Mouse (Mus musculus) ES-CJ7 (cell line): ENCODE results near the gene Pou2f2.

Source experiments
- DNase-seq: peaks from one replicate; pipeline ENCODE4 v3.0.0; 2011; ENCODE audit warnings: low read depth, low spot score

Gene Pou2f2

DNA sequence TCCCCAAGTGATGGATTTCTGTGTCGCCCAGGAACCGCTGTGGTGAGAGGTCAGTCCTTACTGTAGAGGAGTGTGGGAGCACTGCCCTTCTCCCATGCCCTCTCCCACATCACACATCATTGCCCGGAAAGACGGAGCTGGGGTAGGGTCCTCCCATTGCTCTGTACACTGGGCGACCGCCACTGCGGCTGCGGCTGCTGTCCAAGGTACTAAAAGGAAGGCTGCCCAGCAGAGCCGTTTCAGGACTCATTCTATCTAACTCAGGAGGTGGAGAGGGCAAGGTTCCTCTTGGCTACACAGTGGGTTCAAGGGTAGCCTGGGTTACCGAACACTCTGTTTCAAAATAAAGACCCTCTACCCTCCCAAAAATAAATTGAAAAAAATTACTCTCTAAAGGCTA, 33.6 kb downstream of the Pou2f2 start:
- DNase-seq, result no peak

DNA sequence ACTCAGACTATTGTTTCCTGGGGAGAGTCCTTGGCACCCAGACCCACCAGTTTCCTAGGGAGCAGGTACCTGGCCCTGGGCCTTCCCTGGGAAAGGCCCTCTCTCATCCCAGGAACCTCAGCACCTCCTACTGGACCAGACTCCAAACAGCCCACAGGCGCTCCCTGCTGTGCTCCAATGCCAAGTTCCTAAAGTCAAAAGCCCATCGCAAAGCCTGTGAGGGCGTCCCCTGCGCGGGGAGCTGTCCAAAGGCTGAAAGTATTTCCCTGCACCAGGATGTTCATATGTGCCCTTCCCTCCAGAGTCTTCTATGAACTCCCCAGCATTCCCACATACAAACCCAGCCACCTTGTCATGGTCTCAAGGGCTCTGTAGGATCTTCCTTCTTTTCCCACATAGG, 37.8 kb downstream of the Pou2f2 start:
- peak; percentile 87 for DNase-seq

DNA sequence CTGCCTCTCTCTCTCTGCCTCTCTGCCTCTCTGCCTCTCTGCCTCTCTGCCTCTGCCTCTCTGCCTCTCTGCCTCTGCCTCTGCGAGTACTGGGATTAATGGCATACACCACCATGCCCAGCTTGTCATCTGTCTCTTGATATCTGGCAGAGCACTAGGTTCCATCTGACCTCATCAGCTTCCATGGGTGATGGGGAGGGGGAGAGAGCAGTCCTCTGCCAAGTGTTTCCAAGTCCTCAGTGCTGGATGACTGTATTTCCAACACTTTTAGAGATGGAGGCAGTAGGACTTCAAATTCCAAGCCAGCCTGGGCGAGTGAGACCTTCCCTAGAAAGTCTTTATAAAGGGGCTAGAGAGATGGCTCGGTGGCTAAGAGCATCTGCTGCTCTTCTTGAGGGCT, 42.0 kb downstream of the Pou2f2 start:
- no peak for DNase-seq

DNA sequence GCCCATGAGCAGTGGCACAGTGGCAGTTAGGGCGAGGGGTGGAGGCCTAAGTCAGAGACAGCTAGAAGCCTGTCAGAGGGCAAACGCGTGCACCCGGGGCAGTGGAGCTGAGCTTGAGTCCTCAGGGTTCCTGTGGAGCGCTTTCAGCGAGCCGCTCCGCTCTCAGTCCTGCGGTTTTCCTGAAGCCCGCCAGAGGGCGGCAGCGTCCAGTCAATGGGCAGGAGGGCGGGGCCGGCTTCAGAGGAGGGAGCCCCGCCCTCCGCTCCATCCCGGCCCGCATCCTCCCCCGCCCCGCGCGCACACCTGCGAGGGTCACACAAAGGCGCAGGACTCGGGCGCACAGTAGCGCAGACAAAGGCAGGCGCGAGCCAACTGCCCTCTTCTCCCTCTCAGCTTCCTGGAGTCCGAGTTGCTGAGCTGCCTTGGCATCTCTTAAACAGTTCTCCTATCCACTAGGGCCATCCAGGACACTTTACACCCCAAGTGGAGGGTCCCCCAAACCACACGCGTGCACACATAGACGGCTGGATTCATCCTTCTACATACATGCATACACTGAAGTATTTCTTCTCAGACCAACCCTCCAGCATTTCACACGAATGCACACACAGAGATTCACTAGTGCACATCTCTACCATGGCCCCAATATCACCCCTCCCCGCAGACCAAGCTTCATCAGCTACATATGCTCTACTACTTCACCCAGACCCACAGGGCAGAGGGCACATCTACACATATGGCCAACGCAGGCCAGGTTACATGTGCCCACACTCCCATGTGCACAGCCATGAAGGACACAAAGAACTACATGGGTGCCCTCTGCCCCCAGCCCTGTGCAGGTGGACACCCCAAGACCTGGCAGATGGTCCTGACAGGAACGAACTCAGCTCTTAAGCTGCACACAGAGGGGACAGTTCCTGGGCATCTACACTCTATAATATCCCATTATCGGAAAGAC, 46.2 kb downstream of the Pou2f2 start:
- peak; percentile 85 for DNase-seq

DNA sequence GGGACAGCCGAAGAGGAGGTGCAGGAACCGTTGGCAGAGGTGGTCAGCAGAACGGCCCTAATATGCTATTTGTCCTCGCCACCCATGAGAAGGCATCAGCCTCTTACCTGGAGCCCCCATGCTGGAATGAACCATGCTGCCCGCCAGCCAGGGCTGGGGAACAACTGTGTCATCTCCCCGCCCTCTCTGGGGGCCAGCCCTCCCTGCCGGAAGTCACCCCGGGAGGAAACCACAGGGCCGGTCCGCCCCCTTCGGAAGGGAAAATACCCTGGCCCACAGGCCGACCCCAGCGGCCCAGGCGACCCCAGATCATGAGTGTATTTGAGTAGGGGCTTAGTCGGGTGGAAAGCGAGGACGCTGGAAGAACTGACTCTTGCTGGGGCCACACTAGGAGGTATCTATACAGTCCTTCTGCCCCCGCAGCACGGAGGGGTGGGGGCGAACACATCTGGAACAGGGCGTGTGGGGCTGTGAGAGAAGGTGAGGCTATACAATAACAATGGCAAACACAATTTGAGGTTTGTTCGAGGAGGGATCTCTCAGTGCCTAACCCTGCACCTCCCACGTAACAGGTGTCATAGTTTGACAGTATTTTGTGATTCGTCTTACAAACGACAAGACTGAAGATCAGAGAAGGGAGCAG, 47.1 kb downstream of the Pou2f2 start:
- DNase-seq, result no peak

DNA sequence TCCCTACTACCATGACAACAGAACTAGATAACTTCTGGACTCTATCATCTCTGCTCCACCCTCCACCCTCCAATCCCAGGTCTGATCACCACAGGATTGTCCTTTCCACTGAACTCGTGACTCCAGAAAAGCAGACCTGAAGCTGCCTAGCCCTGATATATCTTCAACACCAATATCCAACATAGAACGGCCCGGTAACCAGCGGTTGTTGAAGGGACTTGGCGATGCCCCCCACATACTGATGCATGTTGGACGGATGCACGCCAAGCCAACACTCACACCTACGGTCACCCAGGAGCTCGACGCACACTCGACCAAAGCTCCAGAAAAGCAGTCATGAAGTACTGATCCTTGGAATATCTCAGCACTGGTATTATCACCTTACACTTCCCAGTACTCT, 48.3 kb downstream of the Pou2f2 start:
- DNase-seq, result no peak

DNA sequence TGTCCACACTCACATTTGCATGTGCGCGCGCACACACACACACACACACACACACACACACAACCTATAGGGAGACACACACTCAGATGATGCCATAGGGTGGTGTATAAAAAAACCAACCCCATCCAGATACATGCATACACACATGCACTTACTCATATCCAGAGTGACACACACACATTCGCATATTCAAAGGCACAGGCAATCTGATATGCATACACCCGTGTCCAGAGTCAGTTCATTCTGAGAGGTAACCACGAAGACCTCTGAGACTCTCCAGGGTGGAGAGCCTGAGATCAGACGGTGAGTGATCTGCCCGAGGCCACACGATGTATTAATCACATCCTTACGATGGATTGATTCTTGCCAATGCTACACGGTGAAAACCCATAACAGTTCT, 49.0 kb downstream of the Pou2f2 start:
- DNase-seq, result no peak

DNA sequence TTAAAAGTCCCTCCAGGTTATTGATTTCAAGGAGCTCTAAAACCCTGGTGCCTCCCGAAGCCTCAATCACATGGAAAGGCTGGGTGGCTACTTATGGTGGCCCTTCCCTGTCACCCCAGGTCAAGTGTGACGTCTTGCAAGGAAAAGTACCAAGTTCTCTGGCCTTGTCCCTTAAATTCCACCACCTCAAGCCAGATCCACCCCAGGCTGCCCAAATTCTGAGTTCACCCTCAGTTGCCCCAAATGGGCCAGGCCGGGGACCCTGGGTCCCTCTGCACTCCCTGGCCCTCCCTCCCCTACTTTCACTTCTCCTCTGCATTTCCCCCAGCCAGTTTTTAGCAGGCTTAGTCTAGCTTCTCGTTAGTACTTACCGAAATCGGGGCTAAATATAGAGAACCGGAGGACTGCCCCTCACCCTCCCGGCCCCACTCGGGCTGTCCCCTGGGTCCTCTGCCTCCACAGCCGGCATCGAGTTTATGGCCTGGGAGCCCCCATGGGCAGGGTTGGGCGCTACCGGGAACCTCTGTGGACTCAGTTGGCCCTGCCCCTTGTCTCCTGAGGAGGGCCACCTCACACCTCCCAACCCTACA, 50.0 kb downstream of the Pou2f2 start:
- DNase-seq, result no peak

DNA sequence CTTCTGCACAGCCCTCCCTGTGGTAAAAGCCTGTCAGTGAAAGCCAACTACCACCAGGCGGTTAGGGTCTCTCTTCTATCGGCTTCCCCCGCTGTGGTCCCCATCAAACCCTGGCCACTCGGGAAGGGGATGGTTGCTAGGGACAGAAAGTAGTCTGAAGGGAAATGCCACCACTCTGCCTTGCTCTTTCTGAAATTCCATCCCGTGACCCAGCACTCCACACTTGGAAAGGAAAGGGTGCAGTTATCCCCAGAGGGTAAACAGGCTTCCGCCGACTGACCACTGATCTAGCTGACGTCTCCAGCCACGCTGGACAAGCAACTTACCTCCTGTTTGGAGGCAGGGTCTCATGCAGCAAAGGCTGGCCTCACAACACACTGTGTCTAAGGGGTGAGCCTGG, 51.6 kb downstream of the Pou2f2 start:
- no peak for DNase-seq

DNA sequence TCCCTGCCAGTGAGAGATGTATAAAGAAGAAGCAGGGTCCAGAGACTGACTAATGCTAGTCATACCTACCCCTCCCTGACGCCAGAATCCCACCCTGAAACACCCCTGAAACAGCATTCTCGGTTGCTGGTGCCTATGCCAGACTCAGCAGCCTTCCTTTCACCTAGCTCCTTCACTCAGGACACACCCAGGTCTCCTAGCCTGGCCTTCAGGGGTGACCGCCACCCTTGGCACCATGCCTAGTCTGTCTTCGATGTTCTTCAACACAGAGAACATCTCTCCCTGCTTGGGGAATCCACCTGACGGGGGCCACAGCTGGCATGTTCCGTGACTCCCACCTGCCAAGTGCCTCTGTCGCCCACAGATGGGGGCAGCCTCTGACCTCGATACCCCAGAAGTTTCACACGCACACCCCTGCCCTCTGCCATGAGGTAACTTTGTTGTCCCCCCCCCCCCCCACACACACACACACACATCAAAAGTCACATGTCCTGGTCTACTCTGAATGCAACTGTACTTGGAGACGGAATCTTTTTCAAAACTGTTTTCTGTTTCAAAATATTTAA, 53.7 kb downstream of the Pou2f2 start:
- no peak for DNase-seq

DNA sequence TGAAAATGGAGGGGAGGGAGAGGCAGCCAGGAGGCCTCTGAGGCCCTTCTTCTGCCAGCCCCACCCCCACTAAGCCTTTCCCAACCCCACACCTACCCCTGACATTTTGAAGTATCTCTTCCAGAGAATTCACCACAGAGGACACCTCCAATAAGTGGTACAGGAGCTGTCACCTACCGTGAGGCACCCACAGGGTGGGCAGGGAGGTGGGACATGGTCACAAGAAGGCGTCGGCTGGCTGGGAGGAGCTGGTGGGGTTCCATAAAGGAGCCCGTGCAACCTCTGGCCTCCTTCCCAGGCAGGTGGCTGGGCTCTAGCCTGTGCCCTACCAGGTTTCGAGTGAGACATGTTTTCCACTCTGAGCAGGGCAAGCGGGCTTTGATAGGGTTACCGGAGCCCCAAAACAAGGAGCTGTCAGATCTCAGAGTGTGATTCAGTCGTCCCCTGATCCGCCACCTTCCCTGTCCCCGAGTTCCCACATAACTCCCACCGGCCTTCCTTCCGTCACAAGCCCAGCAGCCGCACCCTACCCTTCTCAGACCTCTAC, 58.2 kb downstream of the Pou2f2 start:
- no peak for DNase-seq

DNA sequence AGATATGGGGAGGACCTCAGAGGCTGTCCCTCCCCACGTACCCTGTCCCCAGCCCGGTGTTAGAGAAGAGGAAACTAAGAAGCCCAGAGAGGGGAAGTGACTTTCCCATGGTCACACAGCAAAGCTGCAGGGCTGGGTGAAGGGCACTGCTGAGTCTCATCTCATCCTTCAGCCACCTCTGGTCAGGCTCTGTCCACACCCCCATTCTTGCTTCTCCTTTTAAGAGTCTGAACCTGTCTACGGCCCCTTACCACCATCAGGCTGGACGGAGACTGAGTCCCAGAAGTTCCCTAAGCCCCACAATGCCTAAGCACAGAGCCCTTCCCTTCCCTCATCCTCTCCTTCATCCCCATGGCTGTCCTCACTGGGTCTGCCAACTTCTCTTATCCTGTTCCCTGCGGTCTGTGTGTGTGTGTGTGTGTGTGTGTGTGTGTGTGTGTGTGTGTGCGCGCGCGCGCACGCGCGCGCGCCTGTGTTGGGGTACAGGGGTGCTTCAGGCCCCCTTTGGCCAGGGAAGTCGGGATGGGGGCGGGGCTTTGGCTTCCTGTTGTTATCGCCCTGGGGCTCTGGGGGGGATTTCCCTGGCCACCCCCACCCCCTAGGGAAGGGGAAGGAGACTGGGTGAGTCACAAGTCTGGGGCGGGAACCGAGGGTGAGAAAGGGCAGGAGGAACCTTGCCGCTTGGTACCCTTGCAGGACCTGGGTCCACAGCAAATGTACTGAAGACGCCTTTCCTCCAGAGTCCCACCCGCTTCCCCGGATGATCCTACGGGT, 59.3 kb downstream of the Pou2f2 start:
- DNase-seq, result no peak

DNA sequence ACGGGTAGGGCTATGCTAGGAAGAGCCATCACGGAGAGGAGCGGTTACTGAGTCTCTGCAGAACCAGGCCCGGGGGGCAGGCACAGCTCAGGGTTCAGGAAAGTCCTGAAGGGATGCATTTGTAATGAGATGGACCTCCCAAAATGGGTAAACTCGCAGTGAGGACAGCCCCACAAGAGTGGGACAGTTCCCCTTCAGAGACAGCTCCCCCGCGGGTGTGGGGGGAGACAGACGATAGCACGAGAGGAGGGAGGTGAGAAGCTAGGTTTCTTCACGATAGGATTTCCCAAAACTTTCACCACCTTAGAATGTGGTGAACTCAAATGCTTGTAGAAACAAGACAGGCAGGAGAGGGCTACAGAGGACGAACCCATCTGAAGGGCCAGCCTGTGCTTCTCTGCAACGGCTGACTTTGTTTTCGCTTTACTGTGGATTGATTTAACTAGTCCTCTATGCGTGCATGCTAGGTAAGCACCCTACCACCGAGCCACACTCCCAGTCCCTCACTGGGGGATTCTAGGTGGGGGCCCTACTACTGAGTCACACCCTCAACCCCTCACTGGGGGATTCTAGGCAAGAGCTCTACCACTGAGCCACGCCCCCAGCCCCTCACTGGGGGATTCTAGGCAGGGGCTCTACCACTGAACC, 66.4 kb downstream of the Pou2f2 start:
- DNase-seq, result no peak

DNA sequence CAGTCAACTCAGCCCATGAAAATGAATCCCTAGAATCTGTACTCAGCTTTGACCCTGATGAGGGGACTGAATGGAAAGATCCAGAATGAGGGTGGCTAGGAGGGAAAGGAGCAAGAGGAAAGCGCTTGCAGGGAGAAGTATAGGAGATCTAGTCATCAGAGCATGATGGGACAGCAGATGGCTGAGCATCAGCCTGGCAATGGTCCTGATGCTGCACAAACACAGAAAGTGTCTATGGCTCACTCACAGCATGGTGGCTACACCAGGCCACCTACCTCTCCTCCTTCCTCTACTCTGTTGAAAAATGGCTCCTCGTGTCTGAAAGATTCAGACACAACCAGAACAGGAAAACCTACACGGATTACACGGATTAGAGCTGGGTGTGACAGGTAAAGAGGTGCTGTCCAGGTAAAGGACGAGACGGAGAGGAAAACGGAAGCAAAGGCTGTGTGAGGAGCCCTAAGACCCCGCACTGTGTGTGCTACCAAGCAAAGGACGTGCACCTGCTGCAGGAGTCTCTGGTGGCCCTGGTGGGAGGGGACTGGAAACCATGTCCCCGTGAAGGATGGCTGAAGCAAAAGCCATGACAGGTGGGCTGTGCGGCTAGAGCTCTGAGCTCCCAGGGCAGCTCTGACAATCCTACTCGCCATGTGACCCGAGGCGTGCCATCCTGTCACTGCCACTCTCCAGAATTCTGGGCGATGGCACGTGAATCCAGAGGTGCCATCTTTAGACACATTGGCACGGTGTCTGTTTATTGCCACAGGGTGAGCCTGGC, 67.2 kb downstream of the Pou2f2 start:
- no peak for DNase-seq

DNA sequence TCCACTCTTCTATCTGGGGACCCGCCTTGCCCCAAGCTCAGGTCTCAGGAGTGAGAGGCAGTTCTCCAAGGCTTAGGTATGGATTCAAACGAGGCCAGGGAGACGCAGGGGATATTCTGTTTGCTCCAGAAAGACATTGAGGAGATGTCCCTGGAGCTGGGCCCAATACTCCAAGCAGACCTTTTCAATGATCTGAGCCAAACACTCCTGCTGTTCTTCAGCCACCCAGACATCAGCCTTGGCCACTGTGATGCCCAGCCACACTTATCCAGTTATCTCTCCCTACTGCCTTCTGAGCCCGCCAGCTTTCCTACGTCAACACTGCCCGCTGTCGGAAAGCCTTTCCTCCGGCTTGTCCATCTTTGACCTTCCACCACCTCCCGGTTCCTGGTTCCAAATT, 69.2 kb downstream of the Pou2f2 start:
- DNase-seq, result no peak

DNA sequence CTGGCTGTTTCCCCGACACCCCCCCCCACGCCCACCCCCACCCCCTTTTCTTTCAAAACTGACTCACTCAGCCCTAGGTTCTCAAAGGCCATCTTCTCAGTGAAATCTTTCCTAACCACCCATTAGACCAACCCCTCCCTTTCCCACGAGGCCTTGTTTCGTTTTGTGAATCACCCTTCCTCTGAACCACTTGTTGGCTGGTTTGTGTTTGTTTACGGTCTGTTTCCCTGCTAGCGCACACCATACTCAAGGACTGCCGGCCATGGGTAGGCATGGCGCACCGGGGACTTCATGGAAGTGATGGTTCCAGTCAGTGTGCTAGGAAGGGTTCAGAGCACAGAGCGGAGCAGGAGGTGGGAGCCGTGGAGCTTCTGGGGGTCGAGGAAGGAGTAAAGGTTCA, 70.2 kb downstream of the Pou2f2 start:
- DNase-seq, result no peak

DNA sequence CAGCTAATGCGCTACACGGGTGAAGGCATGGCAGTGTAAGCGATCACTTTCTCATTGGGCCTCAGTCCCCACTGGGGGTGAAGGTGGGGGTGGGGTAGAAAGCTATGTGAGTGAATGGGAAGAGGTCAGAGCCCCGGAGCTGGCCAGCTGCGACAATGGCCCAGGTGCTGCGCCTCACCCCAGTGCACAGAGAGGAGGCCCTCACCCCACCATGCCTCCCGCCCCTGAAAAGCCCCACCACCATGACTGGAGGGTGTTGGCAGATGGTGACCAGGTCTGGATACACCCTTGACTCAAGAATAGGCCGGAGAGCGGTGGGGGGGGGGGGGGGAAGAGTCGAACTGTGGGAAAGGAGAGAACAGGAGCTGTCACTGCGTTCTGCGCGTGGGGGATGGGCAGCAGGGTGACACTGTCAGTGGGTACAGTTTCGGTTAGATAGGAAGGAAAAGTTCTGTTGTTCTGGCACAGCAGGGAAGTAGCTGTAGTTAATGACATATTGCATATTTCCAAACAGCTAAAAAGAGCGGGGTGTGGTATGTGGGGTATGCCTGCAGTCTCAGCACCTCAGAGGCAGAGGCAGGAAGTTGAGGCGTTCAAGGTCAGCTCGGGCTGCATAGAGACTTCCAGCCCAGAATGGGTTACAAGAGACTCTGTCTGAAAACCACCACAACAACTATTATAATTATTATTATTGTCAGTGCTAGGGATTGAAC, 72.6 kb downstream of the Pou2f2 start:
- peak; percentile 38 for DNase-seq

DNA sequence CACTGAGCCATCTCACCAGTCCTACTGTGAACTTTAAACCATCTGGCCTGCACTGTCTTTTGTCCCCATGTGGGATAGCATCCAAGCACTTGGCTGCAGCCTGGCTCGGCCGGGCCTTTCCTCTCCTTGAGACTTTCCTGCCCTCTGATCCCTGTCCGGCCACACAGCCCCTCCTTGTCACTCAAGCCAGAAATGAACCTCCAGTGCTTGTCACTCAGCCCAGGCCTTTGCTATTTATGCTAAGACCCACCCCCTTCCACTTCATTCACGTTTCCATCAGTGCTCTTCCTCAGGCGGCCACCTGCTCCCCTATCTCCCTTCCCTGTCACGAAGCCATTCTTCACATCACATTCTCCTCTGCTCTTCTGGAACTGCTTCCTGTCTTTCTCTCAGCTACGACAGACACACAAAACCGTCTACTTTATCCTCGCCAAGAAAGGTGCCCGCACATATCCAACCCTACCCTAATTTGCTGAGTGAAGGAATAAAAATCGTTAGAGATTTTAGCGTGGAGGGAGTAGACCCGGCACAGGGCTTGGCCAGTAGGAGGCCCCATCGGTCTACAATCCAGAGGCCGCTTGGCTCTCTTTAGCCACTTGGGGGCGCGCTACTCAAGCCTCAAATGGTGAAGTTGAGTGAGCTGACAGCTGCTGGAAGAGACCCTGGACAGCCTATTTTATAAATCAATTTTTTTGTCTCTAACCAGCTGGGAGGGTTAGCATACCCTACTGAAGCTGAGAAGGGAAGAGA, 73.9 kb downstream of the Pou2f2 start:
- DNase-seq, result peak; percentile 80

DNA sequence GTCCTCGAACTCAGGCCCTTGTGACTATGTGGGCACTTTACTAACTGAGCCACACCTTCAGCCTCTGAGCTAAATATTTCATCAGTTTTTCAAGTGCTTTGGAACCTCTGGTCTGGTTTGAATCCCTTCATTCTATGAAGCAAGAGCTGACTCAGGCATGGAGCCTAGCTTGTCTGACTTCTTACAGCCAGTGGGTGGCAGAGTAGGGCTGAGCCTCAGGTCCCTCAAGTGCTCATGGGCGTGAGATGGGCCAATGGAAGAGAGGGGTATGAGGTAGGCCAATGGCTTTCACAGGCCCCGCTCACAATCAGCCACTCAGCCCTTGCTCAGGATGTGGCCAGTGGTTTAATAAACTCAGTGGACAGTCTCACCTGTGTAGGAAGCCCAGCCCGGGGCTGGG, 79.9 kb downstream of the Pou2f2 start:
- peak; percentile 81 for DNase-seq
